Mouse (Mus musculus) heart, adult 2 months (tissue): ENCODE measurements around the gene Slc25a39. TPM values are rescaled to one million over a fixed set of nuclear protein-coding genes. Genes with fewer than 3 reads are reported as not detected.

Experiments used
- DNase-seq, 2 experiments: peaks; one replicate each; pipeline ENCODE4 v3.0.0; 2021
- H3K27ac ChIP-seq: fragments of 200-600 bp; 2 replicates; pipeline ENCODE4 v1.8.1; 2022
- H3K27me3 ChIP-seq: fragments of 200-500 bp; 2 replicates; pipeline ENCODE4 v1.6.1; 2012; ENCODE audit warnings: mild to moderate bottlenecking, low read length, inconsistent platforms, mixed read lengths; ENCODE audit not compliant: control insufficient read depth, insufficient read depth
- H3K36me3 ChIP-seq: fragments of 200-500 bp; 2 replicates; pipeline ENCODE4 v1.6.1; 2012; ENCODE audit warnings: low read length, inconsistent platforms; ENCODE audit not compliant: control insufficient read depth, insufficient read depth
- H3K4me1 ChIP-seq: fragments of 200-500 bp; 2 replicates; pipeline ENCODE4 v1.6.1; 2011; ENCODE audit warnings: low read length; ENCODE audit not compliant: control insufficient read depth, insufficient read depth
- H3K4me3 ChIP-seq: fragments of 200-600 bp; 2 replicates; pipeline ENCODE4 v1.8.1; 2022
- H3K79me2 ChIP-seq: fragments of 200-500 bp; replicated peaks from 2 replicates; pipeline ENCODE4 v1.6.1; 2012; ENCODE audit warnings: mild to moderate bottlenecking, inconsistent platforms, low read length, moderate library complexity, mixed read lengths; ENCODE audit not compliant: control insufficient read depth, insufficient read depth
- H3K9ac ChIP-seq: fragments of 200-500 bp; 2 replicates; pipeline ENCODE4 v1.6.1; 2012; ENCODE audit warnings: low read depth, mild to moderate bottlenecking, control low read depth, inconsistent platforms, low read length, mixed read lengths
- CTCF ChIP-seq: fragments of 200-600 bp; IDR thresholded peaks from 2 replicates; pipeline ENCODE4 v1.8.1; 2022; ENCODE audit warnings: antibody characterized with exemption, mild to moderate bottlenecking, moderate library complexity
- EP300 ChIP-seq: fragments of 200-500 bp; IDR thresholded peaks from 2 replicates; pipeline ENCODE4 v1.6.1; 2011; ENCODE audit warnings: low read depth, low read length, control low read depth; ENCODE audit not compliant: insufficient read depth
- POLR2A ChIP-seq: fragments of 200-500 bp; IDR thresholded peaks from 2 replicates; pipeline ENCODE4 v1.6.1; 2011; ENCODE audit warnings: mild to moderate bottlenecking, low read depth, low read length, control low read depth; ENCODE audit not compliant: insufficient read depth
- WGBS: fragments of 180-500 bp; shearing (Covaris S2); methylation state at CpG from one replicate; pipeline ENCODE4 v1.1.7; 2018; 5-methylcytosine and 5-hydroxymethylcytosine counted together
- intact Hi-C: fragments of 180-260 bp; cut with DNase I; formaldehyde crosslinking; loops from one replicate; pipeline ENCODE4 v1.15.1; 2025
- polyA plus RNA-seq: library from polyadenylated mRNA; depleted of rRNA; stranded (reverse); fragments of >200 nt; gene quantifications from 2 replicates; pipeline ENCODE4 v1.2.3, GENCODE M21; 2012
- total RNA-seq, 2 experiments: library from RNA; stranded (reverse); gene quantifications; 2 replicates each; pipeline ENCODE4 v1.2.3; 2021

The Slc25a39 gene
- total and polyA plus RNA-seq, 3 experiments: 196 to 331 (median 213) TPM

GRCm38 (mm10) chr11:102396263-102396662 is 11.5 kb downstream of the Slc25a39 start:
- Histone ChIP-seq H3K4me3 (no peak overlapping the region), H3K4me1 (peaks cover 5% of the 10 kb centered on the region), H3K9ac (no peak overlapping the region), H3K27me3 (peaks cover 9% of the 10 kb centered on the region), H3K36me3 (no peaks in the 10 kb centered on the region), H3K79me2 (no peaks in the 10 kb centered on the region), H3K27ac (no peak overlapping the region)
- TF ChIP-seq CTCF (no peak), POLR2A (no peak), EP300 (no peak)
- WGBS: 62% methylated on average over 6 of the region's 6 CpGs
- DNase-seq: no peak
- intact Hi-C loops: loop anchor here (5.0 kb wide), 1 partner anchor 49 kb away; no protein-coding TSS in a partner anchor

GRCm38 (mm10) chr11:102395250-102395649 is 12.5 kb downstream of the Slc25a39 start:
- no peaks in the 10 kb centered on the region for H3K36me3 ChIP-seq
- intact Hi-C loops: loop anchor here (5.0 kb wide), 1 partner anchor 48 kb away; no protein-coding TSS in a partner anchor
- peaks cover 5% of the 10 kb centered on the region for H3K4me1 ChIP-seq
- no peak overlapping the region for H3K9ac ChIP-seq
- no peak for DNase-seq
- no peak overlapping the region for H3K4me3 ChIP-seq
- H3K27ac ChIP-seq: no peak overlapping the region
- TF ChIP-seq POLR2A: no peak
- no peak for TF ChIP-seq EP300
- no peak for TF ChIP-seq CTCF
- no peaks in the 10 kb centered on the region for H3K79me2 ChIP-seq
- WGBS: 7% methylated on average over 5 of the region's 5 CpGs
- peaks cover 6% of the 10 kb centered on the region for H3K27me3 ChIP-seq

- 83% methylated on average over 9 of the region's 9 CpGs for WGBS
- no peak for DNase-seq
- intact Hi-C loops: loop anchor here (5.0 kb wide), 1 partner anchor 47 kb away; no protein-coding TSS in a partner anchor
- Histone ChIP-seq H3K36me3 (no peaks in the 10 kb centered on the region), H3K4me3 (no peak overlapping the region), H3K27me3 (peaks cover 5% of the 10 kb centered on the region), H3K79me2 (no peaks in the 10 kb centered on the region), H3K9ac (no peak overlapping the region), H3K27ac (no peak overlapping the region), H3K4me1 (peaks cover 5% of the 10 kb centered on the region)
- TF ChIP-seq POLR2A (no peak), EP300 (no peak), CTCF (no peak)
These were observed 13.2 kb downstream of the Slc25a39 start for GRCm38 (mm10) chr11:102394421-102395124.

GRCm38 (mm10) chr11:102393719-102394420 is 13.9 kb downstream of the Slc25a39 start:
- intact Hi-C loops: no loop called here
- Histone ChIP-seq H3K27ac (no peak overlapping the region), H3K9ac (0 out of 2 replicates have a peak overlapping the region, but pooled peaks have one; percentile 23), H3K27me3 (peaks cover 2% of the 10 kb centered on the region; the same call in 1 of the 2 replicates), H3K4me3 (no peak overlapping the region), H3K4me1 (peaks cover 3% of the 10 kb centered on the region; the same call in 1 of the 2 replicates), H3K79me2 (no peaks in the 10 kb centered on the region), H3K36me3 (no peaks in the 10 kb centered on the region)
- TF ChIP-seq CTCF: no peak
- TF ChIP-seq EP300: no peak
- TF ChIP-seq POLR2A: no peak
- DNase-seq: no peak
- WGBS: 9% methylated on average over 17 of the region's 17 CpGs

- 2% methylated on average over 34 of the region's 34 CpGs for WGBS
- TF ChIP-seq POLR2A (no peak), EP300 (no peak), CTCF (no peak)
- peaks cover 2% of the 10 kb centered on the region; the same call in 1 of the 2 replicates for H3K27me3 ChIP-seq
- DNase-seq: peak; percentile 62 to 75
- no peak within 1 kb of the TSS for H3K27ac ChIP-seq
- H3K9ac ChIP-seq: 0 out of 2 replicates have a peak within 1 kb of the TSS, but pooled peaks have one; percentile 23
- H3K4me3 ChIP-seq: no peak within 1 kb of the TSS
- intact Hi-C loops: no loop called here
- H3K36me3 ChIP-seq: no peaks in the 10 kb centered on the region
- peaks cover 3% of the 10 kb centered on the region; the same call in 1 of the 2 replicates for H3K4me1 ChIP-seq
- no peaks in the 10 kb centered on the region for H3K79me2 ChIP-seq
These were observed 14.5 kb downstream of the Slc25a39 start, which contains the start of gene Rundc3a for GRCm38 (mm10) chr11:102393238-102393634. Gene Rundc3a, plus strand, starts transcription at chr11:102393403.
